ENCODE assay signal across 1 mouse cellular context in the genomic region with DNA sequence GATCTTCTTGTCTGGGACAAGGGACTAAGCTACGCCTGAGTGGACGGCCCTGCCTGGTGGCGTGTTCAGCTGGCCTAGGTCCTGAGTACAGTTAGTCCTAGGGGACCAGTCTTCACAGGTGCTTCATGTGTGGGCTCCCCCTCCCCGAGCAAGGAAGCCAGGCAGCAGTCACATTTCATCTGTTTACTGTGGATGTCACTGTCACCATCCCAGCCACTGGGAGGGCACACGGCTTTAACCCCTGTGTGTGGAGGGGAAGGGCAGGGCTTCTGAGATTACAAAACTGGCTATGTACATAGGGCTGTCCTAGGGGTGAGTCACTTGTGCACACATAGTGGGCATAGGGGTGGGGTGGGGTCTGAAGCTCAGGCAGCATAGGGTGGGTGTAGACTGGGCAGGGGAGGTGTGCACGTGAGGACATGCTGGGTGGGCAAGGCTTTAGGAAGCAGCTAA.
TF ChIP-seq lines count a peak whose summit lies in the region.

No protein-coding gene starts in this region.

TF ChIP-seq in MEL, 35 proteins besides CTCF, POLR2A, EP300 and RAD21:
- TF ChIP-seq USF1 (IDR thresholded peaks at IDR 0.05; ENCODE audit: low read depth, low read length) (no peak), POLR2AphosphoS5 (IDR thresholded peaks at IDR 0.05; ENCODE audit: borderline replicate concordance, low read depth, low read length) (0 out of 2 replicates have a peak, but pooled peaks have one; percentile 31), MAZ (IDR thresholded peaks at IDR 0.05; ENCODE audit: low read depth, low read length) (0 out of 2 replicates have a peak, but pooled peaks have one; percentile 29), POLR2AphosphoS2 (IDR thresholded peaks at IDR 0.05; ENCODE audit: low read length) (peak; percentile 46; the same call in 1 of the 2 replicates), ZMIZ1 (IDR thresholded peaks at IDR 0.05; ENCODE audit: low read depth, low read length) (peak; percentile 71; the same call in 1 of the 2 replicates), TCF12 (IDR thresholded peaks at IDR 0.05; ENCODE audit: low read depth, low read length) (no peak)
